Mouse (Mus musculus) kidney, embryonic 16.5 days (tissue): Measurements from ENCODE around the gene Ccdc3. TPM values are rescaled to one million over a fixed set of nuclear protein-coding genes. Genes with fewer than 3 reads are reported as not detected.

Experiments used
- ATAC-seq: fragments of 200-750 bp; cut with Nextera tagmentation; 2 replicates; pipeline ENCODE4 v1.8.0; 2017; ENCODE audit warnings: moderate TSS enrichment; ENCODE audit not compliant: low FRiP score, low TSS enrichment
- H3K27ac ChIP-seq: fragments of 300-500 bp; sonication (generic); 2 replicates; pipeline ENCODE4 v1.5.1; 2014; ENCODE audit warnings: low read length
- H3K27me3 ChIP-seq: fragments of 300-500 bp; sonication (generic); 2 replicates; pipeline ENCODE4 v1.6.1; 2014; ENCODE audit warnings: low read length, control low read depth, mixed read lengths; ENCODE audit not compliant: insufficient read depth
- H3K36me3 ChIP-seq: fragments of 300-500 bp; sonication (generic); 2 replicates; pipeline ENCODE4 v1.6.1; 2014; ENCODE audit warnings: low read length, control low read depth, mixed read lengths; ENCODE audit not compliant: insufficient read depth
- H3K4me1 ChIP-seq: fragments of 300-500 bp; sonication (generic); 2 replicates; pipeline ENCODE4 v1.6.1; 2014; ENCODE audit warnings: low read length, control low read depth, mixed read lengths; ENCODE audit not compliant: insufficient read depth
- H3K4me2 ChIP-seq: fragments of 300-500 bp; sonication (generic); replicated peaks from 2 replicates; pipeline ENCODE4 v1.6.1; 2014; ENCODE audit warnings: low read depth, low read length
- H3K4me3 ChIP-seq: fragments of 300-500 bp; sonication (generic); 2 replicates; pipeline ENCODE4 v1.5.1; 2014; ENCODE audit warnings: mild to moderate bottlenecking, low read length
- H3K9ac ChIP-seq: fragments of 300-500 bp; sonication (generic); replicated peaks from 2 replicates; pipeline ENCODE4 v1.6.1; 2014; ENCODE audit warnings: low read length
- H3K9me3 ChIP-seq: fragments of 300-500 bp; sonication (generic); 2 replicates; pipeline ENCODE4 v1.6.1; 2016; ENCODE audit warnings: low read length, control low read depth
- WGBS: fragments of 180-500 bp; shearing (Covaris S2); extraction: QIAGEN DNeasy Blood & Tissue Kit; methylation state at CpG from one replicate; pipeline ENCODE4 v1.1.7; 2014; 5-methylcytosine and 5-hydroxymethylcytosine counted together
- polyA plus RNA-seq: library from polyadenylated mRNA; unstranded; fragments of >200 nt; fragmentation: Nextera tagmentation; extraction: Ambion mirVana; gene quantifications from 2 replicates; pipeline ENCODE4 v1.2.1, GENCODE M21; 2015

Gene Ccdc3
- polyA plus RNA-seq, 1 experiment from 2014 or later = 12.1 TPM

DNA sequence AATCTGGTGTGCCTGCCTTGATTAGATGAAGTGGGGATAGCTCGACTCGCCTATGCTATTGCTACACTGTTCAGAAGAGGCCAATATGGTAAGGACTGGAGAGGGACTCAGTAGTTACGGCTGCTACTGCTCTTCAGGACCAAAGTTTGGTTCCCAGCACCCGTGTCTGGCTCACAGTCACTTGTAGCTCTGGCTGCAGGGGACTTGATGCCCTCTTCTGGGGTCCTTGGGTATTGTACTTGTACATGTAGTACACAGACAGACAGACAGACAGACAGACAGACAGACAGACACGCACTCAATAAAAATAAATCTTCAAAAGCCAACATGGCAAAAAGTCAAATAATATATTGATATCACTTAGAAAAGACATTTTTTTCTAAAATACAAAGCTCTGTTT is 17.1 kb downstream of the Ccdc3 start:
- ATAC-seq = no peak
- H3K4me3 ChIP-seq = no peak overlapping the region
- no peaks in the 10 kb centered on the region for H3K9me3 ChIP-seq
- H3K27me3 ChIP-seq = no peaks in the 10 kb centered on the region
- no peaks in the 10 kb centered on the region for H3K4me1 ChIP-seq
- 95% methylated on average over 5 of the region's 5 CpGs for WGBS
- no peak overlapping the region for H3K4me2 ChIP-seq
- H3K9ac ChIP-seq = no peak overlapping the region
- no peaks in the 10 kb centered on the region for H3K36me3 ChIP-seq
- H3K27ac ChIP-seq = no peak overlapping the region

DNA sequence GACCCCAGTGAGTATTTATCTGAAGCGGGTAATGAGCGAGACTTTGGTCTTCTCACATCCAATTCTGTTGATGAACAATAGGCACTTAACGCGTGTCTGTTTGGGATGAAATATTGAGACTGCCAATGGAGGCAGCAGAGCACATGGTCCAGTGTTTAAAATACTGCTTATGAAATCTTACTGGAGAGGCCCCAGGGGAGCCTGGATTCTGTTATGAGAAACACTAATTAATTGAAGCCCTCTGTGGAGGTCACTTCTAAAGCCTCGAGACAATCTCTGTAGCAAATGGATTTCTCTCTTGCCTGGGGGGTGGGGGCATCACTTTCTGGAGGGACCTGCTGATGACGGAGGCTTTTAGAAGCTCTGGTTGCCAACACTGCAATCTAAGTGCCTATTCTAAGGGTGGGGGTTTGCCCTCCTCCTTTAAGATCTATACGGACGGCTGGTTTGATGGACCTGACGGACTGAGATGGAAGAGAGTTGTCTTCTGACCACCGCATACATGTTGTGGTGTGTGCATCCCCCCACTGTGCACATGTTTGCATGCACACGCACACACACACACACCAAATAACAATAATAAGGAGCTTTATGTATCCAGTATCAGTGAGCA is 22.8 kb downstream of the Ccdc3 start:
- Histone ChIP-seq H3K36me3 (no peaks in the 10 kb centered on the region), H3K9me3 (no peaks in the 10 kb centered on the region), H3K27ac (no peak overlapping the region), H3K4me3 (no peak overlapping the region), H3K27me3 (no peaks in the 10 kb centered on the region), H3K4me1 (no peaks in the 10 kb centered on the region), H3K9ac (no peak overlapping the region), H3K4me2 (no peak overlapping the region)
- no peak for ATAC-seq
- WGBS = 82% methylated on average over 11 of the region's 11 CpGs

DNA sequence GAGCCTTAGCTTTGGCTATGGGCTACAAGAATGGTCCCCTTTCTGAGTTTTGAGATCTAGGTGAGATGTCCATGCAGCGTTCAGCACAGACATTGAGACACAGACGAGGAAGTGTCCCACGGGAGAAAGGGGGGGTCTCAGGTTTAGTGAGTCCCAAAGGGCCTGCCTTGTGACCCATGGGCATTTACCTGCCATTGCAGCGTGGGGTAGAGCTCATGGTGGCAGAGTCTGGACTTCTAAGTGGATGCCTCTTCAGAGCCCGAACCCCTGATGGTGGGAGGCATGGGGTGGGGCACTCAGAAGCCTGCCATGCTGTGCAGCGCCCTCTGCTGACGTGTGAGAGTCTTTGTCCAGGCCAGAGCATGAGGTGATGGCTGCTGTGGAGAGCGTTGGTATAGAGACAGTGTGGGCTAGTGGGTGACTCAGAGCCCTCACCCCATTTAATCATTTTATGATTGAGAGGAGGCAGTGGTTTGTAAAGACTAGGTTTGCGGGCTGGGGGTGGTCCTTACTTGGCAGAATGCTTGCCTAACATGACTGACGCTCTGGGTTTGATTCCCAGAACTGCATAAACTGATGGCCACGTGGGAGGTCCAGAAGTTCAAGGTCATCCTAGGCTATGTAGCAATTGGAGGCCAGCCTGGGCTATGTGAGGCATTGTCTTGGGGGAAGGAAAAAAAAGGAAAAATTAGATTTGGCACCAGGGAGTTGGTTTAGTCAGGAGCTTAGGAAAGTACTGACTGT is 23.6 kb downstream of the Ccdc3 start:
- Histone ChIP-seq H3K9ac (no peak overlapping the region), H3K27ac (no peak overlapping the region), H3K36me3 (no peaks in the 10 kb centered on the region), H3K9me3 (no peaks in the 10 kb centered on the region), H3K4me3 (no peak overlapping the region), H3K27me3 (no peaks in the 10 kb centered on the region), H3K4me2 (no peak overlapping the region), H3K4me1 (no peaks in the 10 kb centered on the region)
- ATAC-seq = no peak
- WGBS = 68% methylated on average over 11 of the region's 11 CpGs

DNA sequence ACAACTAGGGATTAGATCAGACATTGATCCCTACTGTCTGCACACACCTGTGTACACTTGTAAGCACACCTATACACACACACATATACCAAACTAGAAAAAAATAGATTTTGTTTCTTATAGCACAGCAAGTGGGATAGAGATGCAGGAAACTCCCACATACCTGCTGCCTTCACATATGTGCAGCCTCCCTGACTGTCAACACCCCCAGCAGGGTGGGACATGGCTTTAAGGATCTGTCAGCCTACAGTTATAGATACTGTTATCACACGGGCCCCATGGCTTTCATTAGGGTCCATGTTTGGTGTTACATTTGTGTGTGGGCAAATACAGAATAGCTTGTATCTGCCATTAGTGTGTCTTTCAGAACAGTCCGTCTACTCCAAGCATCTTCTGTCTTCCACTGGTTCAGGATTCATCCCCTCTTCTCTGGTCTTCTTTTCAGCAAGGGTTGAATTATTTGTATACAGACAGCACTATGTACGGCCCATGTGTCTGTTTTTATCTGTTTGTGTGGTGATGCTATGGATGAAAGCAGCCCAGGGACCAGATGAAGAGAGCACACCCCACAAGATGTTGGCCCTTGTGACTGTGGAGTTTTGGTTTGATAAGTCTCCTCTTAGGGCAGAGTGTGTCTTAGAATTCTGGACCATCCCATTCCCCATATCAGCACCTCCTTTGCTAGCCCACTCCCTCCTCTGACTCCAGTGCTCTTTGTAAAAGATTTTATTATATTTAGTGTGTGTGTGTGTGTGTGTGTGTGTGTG is 24.5 kb downstream of the Ccdc3 start:
- 83% methylated on average over 3 of the region's 3 CpGs for WGBS
- Histone ChIP-seq H3K27ac (no peak overlapping the region), H3K9ac (no peak overlapping the region), H3K4me1 (no peaks in the 10 kb centered on the region), H3K36me3 (no peaks in the 10 kb centered on the region), H3K4me2 (no peak overlapping the region), H3K9me3 (no peaks in the 10 kb centered on the region), H3K4me3 (no peak overlapping the region), H3K27me3 (no peaks in the 10 kb centered on the region)
- ATAC-seq = no peak

DNA sequence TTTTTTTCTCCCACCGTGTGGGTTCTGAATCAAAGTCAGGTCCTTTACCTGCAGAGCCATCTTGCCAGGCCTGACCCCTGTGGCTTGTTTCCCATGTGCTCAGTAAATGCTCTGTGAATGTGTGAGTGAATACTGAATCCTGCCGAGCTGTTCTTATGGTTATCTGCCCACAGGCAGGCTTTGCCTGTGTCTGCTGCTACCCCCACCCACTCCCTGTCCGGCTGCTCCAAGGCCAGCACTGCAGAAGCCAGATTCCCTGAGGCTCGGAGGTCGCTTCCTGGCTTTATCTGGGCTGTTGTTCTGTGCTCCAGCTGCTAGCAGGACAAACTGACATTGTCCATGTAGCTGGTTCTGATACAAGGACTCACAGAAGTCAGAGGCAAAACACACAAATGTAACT is 25.2 kb downstream of the Ccdc3 start:
- WGBS = 56% methylated on average over 5 of the region's 5 CpGs

DNA sequence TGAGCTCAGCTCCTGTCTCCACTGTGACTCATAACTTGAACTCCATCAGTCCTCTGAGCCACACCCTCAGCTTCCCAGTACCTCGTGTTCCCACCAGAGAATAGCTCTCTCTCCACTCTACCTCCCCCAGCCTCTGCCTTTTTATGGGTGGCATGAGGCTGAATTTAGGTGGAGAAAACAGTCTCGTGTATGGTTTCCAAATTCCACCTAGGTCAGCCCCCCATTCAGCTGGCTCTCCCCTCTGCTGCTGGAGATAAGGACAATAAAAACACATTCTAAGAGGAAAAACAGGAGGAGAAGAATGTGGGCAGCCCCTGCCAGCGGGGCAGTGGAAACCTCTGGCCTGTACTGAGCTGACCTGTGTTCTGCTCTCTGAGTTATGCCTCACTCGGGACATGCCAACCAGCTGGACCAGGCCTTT is 28.4 kb downstream of the Ccdc3 start:
- Histone ChIP-seq H3K36me3 (no peaks in the 10 kb centered on the region), H3K9ac (no peak overlapping the region), H3K27ac (no peak overlapping the region), H3K9me3 (no peaks in the 10 kb centered on the region), H3K4me1 (no peaks in the 10 kb centered on the region), H3K27me3 (no peaks in the 10 kb centered on the region), H3K4me2 (no peak overlapping the region), H3K4me3 (no peak overlapping the region)
- ATAC-seq = no peak
- 32% methylated on average over 4 of the region's 4 CpGs for WGBS

More for the DNA sequence above, 25.2 kb downstream of the Ccdc3 start:
- Histone ChIP-seq H3K9ac (no peak overlapping the region), H3K4me3 (no peak overlapping the region), H3K4me2 (no peak overlapping the region), H3K9me3 (no peaks in the 10 kb centered on the region), H3K27ac (no peak overlapping the region), H3K27me3 (no peaks in the 10 kb centered on the region), H3K4me1 (no peaks in the 10 kb centered on the region), H3K36me3 (no peaks in the 10 kb centered on the region)
- ATAC-seq = no peak

DNA sequence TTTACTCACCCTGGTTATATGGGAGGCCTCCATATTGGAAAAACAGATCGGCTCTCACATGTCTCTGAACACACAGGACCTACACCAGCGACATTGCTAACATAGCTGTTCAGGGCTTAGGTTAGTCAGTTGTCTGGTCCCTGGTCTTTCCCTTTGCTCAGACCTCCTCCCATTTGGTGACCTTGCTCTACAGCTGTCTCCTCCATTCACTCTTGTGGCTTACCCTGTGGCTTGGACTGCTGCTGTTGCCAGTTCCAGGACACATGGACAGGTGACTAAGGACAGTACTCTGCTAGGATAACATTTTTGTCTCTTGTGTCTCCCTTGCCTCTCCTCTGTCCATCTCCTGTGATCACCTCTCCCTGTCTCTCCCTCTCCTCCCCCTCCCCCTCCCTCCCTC is 29.2 kb downstream of the Ccdc3 start:
- Histone ChIP-seq H3K4me2 (no peak overlapping the region), H3K9me3 (no peaks in the 10 kb centered on the region), H3K4me3 (no peak overlapping the region), H3K9ac (no peak overlapping the region), H3K36me3 (no peaks in the 10 kb centered on the region), H3K27ac (no peak overlapping the region), H3K27me3 (no peaks in the 10 kb centered on the region), H3K4me1 (no peaks in the 10 kb centered on the region)
- WGBS = 69% methylated on average over 2 of the region's 2 CpGs
- no peak for ATAC-seq

DNA sequence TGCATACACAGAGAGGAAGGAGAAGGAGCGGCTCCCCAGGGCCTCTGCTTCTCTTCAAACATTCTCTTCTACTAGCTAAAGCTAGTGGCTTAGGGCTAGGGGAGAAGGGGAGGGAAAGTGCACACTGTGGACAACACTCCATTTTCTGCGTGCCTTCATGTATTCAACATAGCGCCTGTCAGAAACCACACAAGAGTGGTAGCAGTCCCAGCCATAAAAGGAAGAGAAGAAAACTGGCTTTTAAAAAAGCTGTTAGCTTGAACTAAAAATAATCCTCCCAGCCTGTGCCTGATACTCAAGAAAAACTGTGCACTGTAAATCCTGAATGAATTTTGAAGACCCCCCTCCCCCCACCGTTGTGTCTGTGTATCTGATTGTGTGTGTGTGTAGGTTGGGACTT is 33.2 kb downstream of the Ccdc3 start:
- Histone ChIP-seq H3K27ac (no peak overlapping the region), H3K36me3 (no peaks in the 10 kb centered on the region), H3K4me1 (no peaks in the 10 kb centered on the region), H3K4me3 (no peak overlapping the region), H3K9me3 (no peaks in the 10 kb centered on the region), H3K4me2 (no peak overlapping the region), H3K9ac (no peak overlapping the region), H3K27me3 (no peaks in the 10 kb centered on the region)
- WGBS = 75% methylated on average over 4 of the region's 4 CpGs
- ATAC-seq = no peak

DNA sequence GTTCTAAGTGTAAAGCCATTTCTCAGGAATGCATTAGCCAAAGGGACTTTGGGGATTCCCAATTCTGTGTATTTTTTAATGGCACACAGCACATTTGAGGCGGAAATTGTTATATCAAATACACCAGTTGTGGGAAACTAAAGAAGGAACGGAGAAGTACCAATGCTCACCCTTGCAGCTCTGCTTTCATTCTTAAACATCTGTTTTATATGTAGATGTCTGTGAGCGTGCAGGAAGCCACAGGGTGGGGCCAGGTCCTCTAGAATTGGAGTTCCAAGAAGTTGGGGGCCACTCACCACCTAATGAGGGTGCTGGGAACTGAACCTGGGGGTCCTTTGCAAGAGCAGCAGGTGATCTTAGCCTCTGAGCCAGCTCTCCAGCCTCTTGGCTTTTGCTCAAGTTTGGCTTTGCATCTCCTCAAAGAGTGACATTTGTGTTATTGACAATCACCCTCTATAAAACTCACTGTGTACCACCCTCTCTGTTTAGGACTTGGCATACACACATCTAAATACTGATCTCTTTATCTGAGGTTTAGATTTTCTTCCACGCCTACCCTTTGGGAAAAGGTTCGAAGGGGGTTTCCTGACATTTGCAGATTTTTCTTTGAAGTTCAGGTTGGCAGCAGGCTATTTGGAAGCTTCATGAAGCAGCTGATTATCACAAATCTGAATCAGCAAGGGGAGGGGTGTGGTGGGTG is 33.9 kb downstream of the Ccdc3 start:
- Histone ChIP-seq H3K27ac (no peak overlapping the region), H3K9ac (no peak overlapping the region), H3K9me3 (no peaks in the 10 kb centered on the region), H3K4me2 (no peak overlapping the region), H3K36me3 (no peaks in the 10 kb centered on the region), H3K27me3 (no peaks in the 10 kb centered on the region), H3K4me3 (no peak overlapping the region), H3K4me1 (no peaks in the 10 kb centered on the region)
- no peak for ATAC-seq
- 76% methylated on average over 5 of the region's 5 CpGs for WGBS
